Mouse (Mus musculus): ENCODE results near the gene Cntd1.

GRCm38 (mm10) chr11:101236782-101237181 lies 42.0 kb upstream of the Cntd1 start:
- TF ChIP-seq NRF1 (IDR thresholded peaks at IDR 0.05; ENCODE audit: low read depth, low read length) (no peak), EP300 (IDR thresholded peaks at IDR 0.05; ENCODE audit: low read length) (no peak)
